Mouse (Mus musculus) right cerebral cortex, adult 18-20 months (tissue): ENCODE results near the gene Htra2.

Experiments used
- DNase-seq: peaks from one replicate; pipeline ENCODE4 v3.0.0; 2022; ENCODE audit warnings: mixed read lengths

Gene Htra2

DNA sequence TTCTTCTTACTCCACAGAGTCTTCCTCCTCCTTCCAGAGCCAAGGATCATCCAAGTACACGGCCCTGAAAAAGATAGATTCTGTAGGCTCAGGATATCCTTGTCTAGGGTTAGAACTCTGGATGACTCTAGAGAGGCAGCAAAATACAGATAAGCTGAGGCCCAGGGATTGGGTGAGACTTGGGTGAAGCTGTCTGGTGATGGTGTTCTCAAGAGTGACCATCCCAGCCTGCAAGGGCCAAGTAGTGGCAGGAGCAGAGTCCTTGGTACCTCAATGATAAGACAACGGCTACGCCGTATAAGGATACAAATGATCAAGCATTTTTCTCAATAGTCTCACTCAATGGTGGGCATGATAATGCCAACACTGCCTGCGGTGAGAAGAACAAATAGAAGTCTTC, 51.2 kb downstream of the Htra2 start:
- no peak for DNase-seq

DNA sequence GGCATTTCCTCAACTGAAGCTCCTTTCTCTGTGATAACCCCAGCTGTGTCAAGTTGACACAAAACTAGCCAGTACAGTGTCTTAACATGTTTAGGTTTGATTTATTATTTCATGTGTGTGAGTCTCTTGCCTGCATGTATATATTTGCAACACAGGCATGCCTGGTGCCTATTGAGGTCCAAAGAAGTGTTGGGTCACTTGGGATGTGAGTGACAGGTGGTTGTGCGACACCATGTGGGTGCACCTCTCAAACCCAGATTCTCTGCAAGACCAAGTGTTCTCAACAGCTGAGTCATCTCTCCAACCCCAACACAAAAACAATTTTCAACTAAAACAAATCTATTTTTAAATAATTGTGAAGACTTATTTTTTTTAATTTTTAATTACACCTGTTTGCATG, 52.0 kb downstream of the Htra2 start:
- DNase-seq = no peak
